ENCODE assay signal across 16 mouse cellular contexts in the genomic region with DNA sequence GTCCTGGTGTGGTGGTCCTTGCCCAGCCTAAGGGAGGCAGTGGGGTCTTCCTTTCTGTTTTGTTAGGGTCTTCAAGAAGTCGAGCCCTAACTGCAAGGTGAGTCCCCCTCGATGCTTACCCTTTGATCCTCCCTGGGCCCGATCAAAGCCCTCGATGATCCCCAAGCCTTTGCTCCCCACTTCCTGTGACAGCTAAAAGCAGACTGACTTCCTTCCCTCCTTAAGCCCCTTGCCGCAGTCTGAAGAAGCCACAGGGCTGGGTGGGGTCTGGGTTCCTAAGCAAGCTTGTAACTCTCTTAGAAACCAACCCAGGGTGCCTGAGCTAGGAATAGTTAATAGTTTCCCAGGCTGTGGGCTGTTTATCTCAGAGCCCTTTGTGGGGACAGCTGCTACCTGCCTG. TPM values are rescaled to one million over a fixed set of nuclear protein-coding genes. Genes with fewer than 3 reads are reported as not detected.
DNase-seq lines count a peak whose midpoint lies in the region; ATAC-seq and TF ChIP-seq lines count a peak whose summit lies in the region.
"Had no signal": no experiment of that assay in that cellular context is flagged by ENCODE, and none has a peak within 500 bp of the region (broad histone marks: within the 10 kb centered on the region; RNA-seq: fewer than 3 reads in every experiment).

No protein-coding gene starts in this region.

- H3K9ac ChIP-seq in forebrain, embryonic 13.5 days, result peak overlapping the region; percentile 13; the same call in 1 of the 2 replicates
- H3K9ac ChIP-seq in forebrain, embryonic 15.5 days (replicated peaks), result no peak overlapping the region
- 0 out of 2 replicates have a peak overlapping the region, but pooled peaks have one; percentile 4 for H3K9ac ChIP-seq in midbrain, embryonic 11.5 days (ENCODE audit: low read length)
- H3K9ac ChIP-seq in midbrain, embryonic 16.5 days (ENCODE audit: low read depth, low read length), result no peak overlapping the region
- H3K9ac ChIP-seq in intestine, embryonic 16.5 days (ENCODE audit: low read depth, low read length), result peak overlapping the region; percentile 22; the same call in 1 of the 2 replicates
- H3K9ac ChIP-seq: forebrain, postnatal 0 days; lung, embryonic 15.5 days had no signal

- WGBS in forebrain, embryonic 13.5 days, result 86% methylated on average over 5 of the region's 5 CpGs
- 72% methylated on average over 5 of the region's 5 CpGs for WGBS in forebrain, embryonic 15.5 days
- 78% methylated on average over 5 of the region's 5 CpGs for WGBS in midbrain, embryonic 11.5 days
- WGBS in midbrain, embryonic 16.5 days, result 77% methylated on average over 5 of the region's 5 CpGs
- 67% methylated on average over 5 of the region's 5 CpGs for WGBS in intestine, embryonic 16.5 days
- 67% methylated on average over 5 of the region's 5 CpGs for WGBS in kidney, adult 2 months

- H3K4me2 ChIP-seq in forebrain, embryonic 13.5 days, result no peak overlapping the region
- H3K4me2 ChIP-seq in forebrain, embryonic 15.5 days (replicated peaks), result no peak overlapping the region
- no peak overlapping the region for H3K4me2 ChIP-seq in midbrain, embryonic 11.5 days
- no peak overlapping the region for H3K4me2 ChIP-seq in midbrain, embryonic 16.5 days (ENCODE audit: low read length)
- no peak overlapping the region for H3K4me2 ChIP-seq in intestine, embryonic 16.5 days (ENCODE audit: low read depth, low read length)
- H3K4me2 ChIP-seq: lung, embryonic 15.5 days had no signal

- peaks cover 33% of the 10 kb centered on the region for H3K4me1 ChIP-seq in forebrain, embryonic 13.5 days
- peaks cover 29% of the 10 kb centered on the region for H3K4me1 ChIP-seq in forebrain, embryonic 15.5 days
- H3K4me1 ChIP-seq in midbrain, embryonic 11.5 days (ENCODE audit: control insufficient read depth, insufficient read depth, low read length), result peaks cover 16% of the 10 kb centered on the region
- peaks cover 30% of the 10 kb centered on the region for H3K4me1 ChIP-seq in midbrain, embryonic 16.5 days (ENCODE audit: control insufficient read depth, insufficient read depth, low read length)
- peaks cover 16% of the 10 kb centered on the region for H3K4me1 ChIP-seq in intestine, embryonic 16.5 days (ENCODE audit: control insufficient read depth, insufficient read depth, low read length)
- H3K4me1 ChIP-seq in kidney, adult 2 months (ENCODE audit: control insufficient read depth, insufficient read depth, low read length), result no peaks in the 10 kb centered on the region

- no peak for ATAC-seq in forebrain, embryonic 13.5 days
- no peak for ATAC-seq in forebrain, embryonic 15.5 days (replicated peaks)
- ATAC-seq in midbrain, embryonic 11.5 days (ENCODE audit: low FRiP score), result no peak
- ATAC-seq in midbrain, embryonic 16.5 days, result no peak
- ATAC-seq in intestine, embryonic 16.5 days, result no peak
- ATAC-seq: forebrain, postnatal 0 days; Patski had no signal

- no peak overlapping the region for H3K27ac ChIP-seq in forebrain, embryonic 13.5 days
- H3K27ac ChIP-seq in forebrain, embryonic 15.5 days (replicated peaks), result no peak overlapping the region
- no peak overlapping the region for H3K27ac ChIP-seq in midbrain, embryonic 11.5 days (ENCODE audit: low read depth, low read length)
- no peak overlapping the region for H3K27ac ChIP-seq in midbrain, embryonic 16.5 days (ENCODE audit: low read length)
- H3K27ac ChIP-seq in intestine, embryonic 16.5 days (ENCODE audit: low read length), result no peak overlapping the region
- no peak overlapping the region for H3K27ac ChIP-seq in kidney, adult 2 months (ENCODE audit: insufficient read depth, low read depth, low read length)
- H3K27ac ChIP-seq: lung, embryonic 15.5 days had no signal

- TF ChIP-seq POLR2A in kidney, adult 2 months (IDR thresholded peaks at IDR 0.05; ENCODE audit: low read depth, low read length), result no peak

- no peak overlapping the region for H3K4me3 ChIP-seq in forebrain, embryonic 13.5 days
- H3K4me3 ChIP-seq in forebrain, embryonic 15.5 days, result no peak overlapping the region
- no peak overlapping the region for H3K4me3 ChIP-seq in midbrain, embryonic 11.5 days (ENCODE audit: low read depth, low read length)
- no peak overlapping the region for H3K4me3 ChIP-seq in midbrain, embryonic 16.5 days (ENCODE audit: low read depth, low read length)
- no peak overlapping the region for H3K4me3 ChIP-seq in intestine, embryonic 16.5 days (ENCODE audit: low read length)
- H3K4me3 ChIP-seq in kidney, adult 2 months (ENCODE audit: insufficient read depth, low read depth, low read length), result no peak overlapping the region
- H3K4me3 ChIP-seq: lung, embryonic 15.5 days had no signal

- H3K9me3 ChIP-seq in forebrain, embryonic 13.5 days (replicated peaks), result no peaks in the 10 kb centered on the region
- H3K9me3 ChIP-seq in forebrain, embryonic 15.5 days, result no peaks in the 10 kb centered on the region
- no peaks in the 10 kb centered on the region for H3K9me3 ChIP-seq in midbrain, embryonic 11.5 days (ENCODE audit: control insufficient read depth, low read length)
- H3K9me3 ChIP-seq in midbrain, embryonic 16.5 days (replicated peaks; ENCODE audit: control insufficient read depth, low read length, poor library complexity, severe bottlenecking), result no peaks in the 10 kb centered on the region
- no peaks in the 10 kb centered on the region for H3K9me3 ChIP-seq in intestine, embryonic 16.5 days (ENCODE audit: control insufficient read depth, low read length)
- H3K9me3 ChIP-seq: lung, embryonic 15.5 days had no signal

- no peak for DNase-seq in midbrain, embryonic 11.5 days (ENCODE audit: low spot score, missing footprints)
- DNase-seq in thymus, postnatal 10 days (ENCODE audit: low spot score in 2 of 2), result peak; percentile 65 to 66
- no peak for DNase-seq in kidney, adult 2 months
- no peak for DNase-seq in testis, postnatal 14 days (ENCODE audit: low spot score)
- DNase-seq: adrenal gland, postnatal 10 days; cerebellum, adult 2 months; forebrain, postnatal 0 days; gastrocnemius, postnatal 36 days; heart, postnatal 36 days; kidney, postnatal 10 days had no signal

- H3K27me3 ChIP-seq in forebrain, embryonic 13.5 days, result no peaks in the 10 kb centered on the region
- H3K27me3 ChIP-seq in forebrain, embryonic 15.5 days, result no peaks in the 10 kb centered on the region
- H3K27me3 ChIP-seq in midbrain, embryonic 11.5 days (ENCODE audit: control insufficient read depth, insufficient read depth, low read length), result no peaks in the 10 kb centered on the region
- no peaks in the 10 kb centered on the region for H3K27me3 ChIP-seq in midbrain, embryonic 16.5 days (ENCODE audit: control insufficient read depth, insufficient read depth, low read depth, low read length)
- no peaks in the 10 kb centered on the region for H3K27me3 ChIP-seq in intestine, embryonic 16.5 days (replicated peaks; ENCODE audit: control insufficient read depth, insufficient read depth, low read length)
- H3K27me3 ChIP-seq in kidney, adult 2 months (replicated peaks; ENCODE audit: control insufficient read depth, insufficient read depth, low read length), result no peaks in the 10 kb centered on the region
- H3K27me3 ChIP-seq: lung, embryonic 15.5 days; Patski had no signal

- H3K36me3 ChIP-seq in forebrain, embryonic 13.5 days (ENCODE audit: poor library complexity, severe bottlenecking), result peaks cover 49% of the 10 kb centered on the region
- peaks cover 43% of the 10 kb centered on the region for H3K36me3 ChIP-seq in forebrain, embryonic 15.5 days
- H3K36me3 ChIP-seq in midbrain, embryonic 11.5 days (ENCODE audit: control insufficient read depth, insufficient read depth, low read length), result peaks cover 15% of the 10 kb centered on the region
- peaks cover 35% of the 10 kb centered on the region for H3K36me3 ChIP-seq in midbrain, embryonic 16.5 days (ENCODE audit: control insufficient read depth, insufficient read depth, low read length)
- H3K36me3 ChIP-seq in intestine, embryonic 16.5 days (ENCODE audit: control insufficient read depth, insufficient read depth, low read length), result 0 out of 2 replicates have a peak, but pooled peaks cover 5% of the 10 kb centered on the region
- no peaks in the 10 kb centered on the region; the same call in 1 of the 2 replicates for H3K36me3 ChIP-seq in kidney, adult 2 months (ENCODE audit: control insufficient read depth, insufficient read depth, low read length)

- TF ChIP-seq CTCF in kidney, adult 2 months (conservative IDR thresholded peaks at IDR 0.05; ENCODE audit: insufficient read depth, insufficient read length, low read depth, low read length), result no peak

RNA-seq across cellular contexts. Expression of gene Arrb2, which starts 3.0 kb away (rescaled TPM):
- 33.0 and 33.2 TPM in 2 replicates for polyA plus RNA-seq in forebrain, embryonic 13.5 days (2015; fragmentation: Nextera tagmentation; extraction: Ambion mirVana)
- polyA plus RNA-seq in forebrain, embryonic 15.5 days (2015; fragmentation: Nextera tagmentation; extraction: Ambion mirVana), result 38.1 and 38.4 TPM in 2 replicates
- polyA plus RNA-seq in midbrain, embryonic 11.5 days (2014; fragmentation: Nextera tagmentation; extraction: Ambion mirVana), result 28.9 and 31.3 TPM in 2 replicates
- 52.6 and 58.9 TPM in 2 replicates for polyA plus RNA-seq in midbrain, embryonic 16.5 days (2015; fragmentation: Nextera tagmentation; extraction: Ambion mirVana)
- 10.1 and 10.7 TPM in 2 replicates for polyA plus RNA-seq in intestine, embryonic 16.5 days (2015; fragmentation: Nextera tagmentation; extraction: Ambion mirVana)
- 30.2 and 33.7 TPM in 2 replicates for polyA plus RNA-seq in kidney, adult 2 months (2012; rRNA removed)

RNA-seq across cellular contexts. Expression of gene Med11, which starts 16.2 kb away (rescaled TPM):
- polyA plus RNA-seq in forebrain, embryonic 13.5 days (2015; fragmentation: Nextera tagmentation; extraction: Ambion mirVana), result 36.6 and 40.8 TPM in 2 replicates
- polyA plus RNA-seq in forebrain, embryonic 15.5 days (2015; fragmentation: Nextera tagmentation; extraction: Ambion mirVana), result 40.2 and 45.0 TPM in 2 replicates
- polyA plus RNA-seq in midbrain, embryonic 11.5 days (2014; fragmentation: Nextera tagmentation; extraction: Ambion mirVana), result 37.7 and 42.1 TPM in 2 replicates
- polyA plus RNA-seq in midbrain, embryonic 16.5 days (2015; fragmentation: Nextera tagmentation; extraction: Ambion mirVana), result 44.1 and 45.9 TPM in 2 replicates
- 38.4 and 41.7 TPM in 2 replicates for polyA plus RNA-seq in intestine, embryonic 16.5 days (2015; fragmentation: Nextera tagmentation; extraction: Ambion mirVana)
- polyA plus RNA-seq in kidney, adult 2 months (2012; rRNA removed), result 27.0 and 27.9 TPM in 2 replicates

RNA-seq across cellular contexts. Expression of gene Zmynd15, which starts 23.8 kb away (rescaled TPM):
- polyA plus RNA-seq in forebrain, embryonic 13.5 days (2015; fragmentation: Nextera tagmentation; extraction: Ambion mirVana), result 0.37 and 0.58 TPM in 2 replicates
- polyA plus RNA-seq in forebrain, embryonic 15.5 days (2015; fragmentation: Nextera tagmentation; extraction: Ambion mirVana), result 0.52 and 0.56 TPM in 2 replicates
- 0.18 and 0.26 TPM in 2 replicates for polyA plus RNA-seq in midbrain, embryonic 11.5 days (2014; fragmentation: Nextera tagmentation; extraction: Ambion mirVana)
- polyA plus RNA-seq in midbrain, embryonic 16.5 days (2015; fragmentation: Nextera tagmentation; extraction: Ambion mirVana), result 0.35 and 0.49 TPM in 2 replicates
- polyA plus RNA-seq in intestine, embryonic 16.5 days (2015; fragmentation: Nextera tagmentation; extraction: Ambion mirVana), result 1.1 and 1.2 TPM in 2 replicates
- polyA plus RNA-seq in kidney, adult 2 months (2012; rRNA removed), result 11.6 and 12.4 TPM in 2 replicates

RNA-seq across cellular contexts. Expression of gene Cxcl16, which starts 24.3 kb away (rescaled TPM):
- polyA plus RNA-seq in forebrain, embryonic 13.5 days (2015; fragmentation: Nextera tagmentation; extraction: Ambion mirVana), result 0.71 and 0.83 TPM in 2 replicates
- polyA plus RNA-seq in forebrain, embryonic 15.5 days (2015; fragmentation: Nextera tagmentation; extraction: Ambion mirVana), result 1.4 and 1.9 TPM in 2 replicates
- polyA plus RNA-seq in midbrain, embryonic 11.5 days (2014; fragmentation: Nextera tagmentation; extraction: Ambion mirVana), result 0.50 and 0.82 TPM in 2 replicates
- 1.7 and 2.6 TPM in 2 replicates for polyA plus RNA-seq in midbrain, embryonic 16.5 days (2015; fragmentation: Nextera tagmentation; extraction: Ambion mirVana)
- polyA plus RNA-seq in intestine, embryonic 16.5 days (2015; fragmentation: Nextera tagmentation; extraction: Ambion mirVana), result 10.9 and 11.9 TPM in 2 replicates
- polyA plus RNA-seq in kidney, adult 2 months (2012; rRNA removed), result 99.3 and 103 TPM in 2 replicates

RNA-seq across cellular contexts. Expression of gene Pelp1, which starts 25.6 kb away (rescaled TPM):
- polyA plus RNA-seq in forebrain, embryonic 13.5 days (2015; fragmentation: Nextera tagmentation; extraction: Ambion mirVana), result 32.0 and 36.3 TPM in 2 replicates
- polyA plus RNA-seq in forebrain, embryonic 15.5 days (2015; fragmentation: Nextera tagmentation; extraction: Ambion mirVana), result 33.4 and 37.2 TPM in 2 replicates
- 32.5 and 33.7 TPM in 2 replicates for polyA plus RNA-seq in midbrain, embryonic 11.5 days (2014; fragmentation: Nextera tagmentation; extraction: Ambion mirVana)
- 33.0 and 35.0 TPM in 2 replicates for polyA plus RNA-seq in midbrain, embryonic 16.5 days (2015; fragmentation: Nextera tagmentation; extraction: Ambion mirVana)
- 29.1 and 31.5 TPM in 2 replicates for polyA plus RNA-seq in intestine, embryonic 16.5 days (2015; fragmentation: Nextera tagmentation; extraction: Ambion mirVana)
- polyA plus RNA-seq in kidney, adult 2 months (2012; rRNA removed), result 12.4 and 12.9 TPM in 2 replicates

Comparison
In these comparisons a context has a peak if more than half of its experiments do, and no peak if none do; other contexts are left out.
1. H3K9ac ChIP-seq: peak in forebrain, embryonic 13.5 days (single experiment), midbrain, embryonic 11.5 days (single experiment) and intestine, embryonic 16.5 days (single experiment); none in forebrain, embryonic 15.5 days (single experiment) and midbrain, embryonic 16.5 days (single experiment).
2. DNase-seq: peak in thymus, postnatal 10 days (2 of 2); none in midbrain, embryonic 11.5 days (single experiment), kidney, adult 2 months (single experiment) and testis, postnatal 14 days (single experiment).